Mouse (Mus musculus): ENCODE measurements around the gene Eps8.

Eps8 gene

DNA sequence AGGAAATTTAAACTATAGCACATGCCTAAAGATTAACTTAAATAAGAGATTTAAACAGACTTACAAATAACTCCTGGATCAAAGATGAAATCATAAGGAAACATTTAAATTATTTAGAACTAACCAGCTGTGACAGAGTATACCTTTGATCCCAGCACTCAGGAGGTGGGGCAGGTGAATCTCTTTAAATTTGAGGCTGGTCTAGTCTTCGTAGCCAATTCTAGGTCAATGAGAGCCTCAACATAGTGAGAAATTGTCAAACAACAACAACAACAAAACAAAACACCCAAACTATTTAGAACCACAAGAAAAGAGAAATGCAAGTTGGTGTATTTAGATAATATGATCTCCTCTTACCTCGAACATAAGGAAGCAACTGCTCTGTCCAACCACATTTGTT is at the start of gene Eps8:
TSS of gene Eps8 (minus strand) at position 101 of the 400 bp plus-strand sequence.
- no peak for ATAC-seq (ENCODE audit: insufficient number of reproducible peaks, low FRiP score, low TSS enrichment)

DNA sequence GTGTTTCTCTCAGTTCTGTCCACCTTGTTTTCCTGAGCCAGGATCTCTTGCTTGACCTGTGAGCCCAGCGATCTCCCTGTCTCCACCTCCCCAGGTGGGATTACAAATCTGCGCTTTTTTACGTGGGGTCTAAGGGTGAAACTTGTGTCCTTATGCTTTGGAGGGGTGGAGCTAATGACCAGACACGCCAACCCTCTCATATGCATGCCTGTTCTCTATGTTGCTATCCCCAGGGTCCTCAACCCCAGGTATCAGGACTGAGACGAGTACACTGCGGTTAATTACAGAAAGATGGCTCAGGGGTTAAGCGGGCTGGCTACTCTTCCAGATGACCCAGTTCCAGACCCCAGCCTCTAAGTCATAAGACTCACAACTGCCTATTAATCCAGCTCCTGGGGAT is 48.8 kb upstream of the Eps8 start:
- no peak for ATAC-seq (ENCODE audit: insufficient number of reproducible peaks, low FRiP score, low TSS enrichment)

DNA sequence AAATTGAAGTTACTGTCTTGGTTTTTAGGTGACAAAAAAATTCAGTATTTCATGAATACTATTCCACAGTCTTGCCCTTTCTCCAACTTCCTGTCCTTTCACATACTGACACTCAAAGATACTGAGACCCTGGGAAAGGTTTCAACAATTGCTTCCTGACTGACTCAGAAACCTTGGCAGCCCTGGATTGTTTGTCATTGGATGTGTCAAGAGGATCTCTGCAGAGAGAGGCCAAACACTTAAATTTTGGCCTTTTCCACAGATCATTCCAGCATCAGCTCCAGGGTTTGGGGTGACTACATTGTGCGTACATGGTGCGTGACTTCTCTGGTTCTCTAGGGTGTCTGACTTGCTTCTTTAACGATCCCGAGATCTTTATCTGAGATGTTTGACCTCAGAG is 48.2 kb upstream of the Eps8 start:
- no peak for ATAC-seq (ENCODE audit: insufficient number of reproducible peaks, low FRiP score, low TSS enrichment)

DNA sequence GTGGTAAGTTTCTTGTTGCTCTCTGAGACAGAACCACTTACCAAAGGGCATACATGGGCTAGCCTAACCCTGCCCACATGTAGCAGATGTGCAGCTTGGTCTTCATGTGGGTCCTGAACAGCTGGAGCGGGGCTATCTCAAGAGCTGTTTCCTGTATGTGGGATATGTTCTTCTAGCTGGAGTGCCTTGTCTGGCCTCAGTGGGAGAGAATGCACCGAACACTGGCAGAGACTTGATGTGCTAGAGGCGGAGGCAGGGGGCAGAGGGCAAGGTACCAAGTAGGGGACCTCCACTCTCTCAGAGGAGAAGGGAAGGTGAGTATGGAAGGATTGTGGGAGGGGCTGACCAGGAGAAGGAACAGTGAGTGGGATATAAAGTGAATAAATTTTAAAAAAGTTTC is 47.5 kb upstream of the Eps8 start:
- ATAC-seq (ENCODE audit: insufficient number of reproducible peaks, low FRiP score, low TSS enrichment), result no peak

DNA sequence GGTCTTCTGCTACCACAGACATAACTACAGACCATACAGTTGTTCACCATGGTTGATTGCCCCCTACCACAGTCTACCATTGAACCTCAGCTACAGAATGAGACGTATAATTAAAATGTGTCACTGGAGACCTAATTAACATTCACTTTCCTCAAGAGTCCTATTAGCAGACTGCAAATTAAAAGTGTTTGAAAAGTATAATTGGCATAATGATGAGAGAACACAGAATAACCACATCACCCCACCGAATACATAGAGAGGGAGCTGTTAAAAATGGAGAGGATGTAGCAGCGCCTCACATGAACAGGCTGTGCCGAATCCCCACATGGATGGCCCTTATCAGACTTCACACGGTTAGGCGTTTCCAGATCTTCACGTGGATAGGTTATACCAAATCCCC is 44.8 kb upstream of the Eps8 start:
- no peak for ATAC-seq (ENCODE audit: insufficient number of reproducible peaks, low FRiP score, low TSS enrichment)

DNA sequence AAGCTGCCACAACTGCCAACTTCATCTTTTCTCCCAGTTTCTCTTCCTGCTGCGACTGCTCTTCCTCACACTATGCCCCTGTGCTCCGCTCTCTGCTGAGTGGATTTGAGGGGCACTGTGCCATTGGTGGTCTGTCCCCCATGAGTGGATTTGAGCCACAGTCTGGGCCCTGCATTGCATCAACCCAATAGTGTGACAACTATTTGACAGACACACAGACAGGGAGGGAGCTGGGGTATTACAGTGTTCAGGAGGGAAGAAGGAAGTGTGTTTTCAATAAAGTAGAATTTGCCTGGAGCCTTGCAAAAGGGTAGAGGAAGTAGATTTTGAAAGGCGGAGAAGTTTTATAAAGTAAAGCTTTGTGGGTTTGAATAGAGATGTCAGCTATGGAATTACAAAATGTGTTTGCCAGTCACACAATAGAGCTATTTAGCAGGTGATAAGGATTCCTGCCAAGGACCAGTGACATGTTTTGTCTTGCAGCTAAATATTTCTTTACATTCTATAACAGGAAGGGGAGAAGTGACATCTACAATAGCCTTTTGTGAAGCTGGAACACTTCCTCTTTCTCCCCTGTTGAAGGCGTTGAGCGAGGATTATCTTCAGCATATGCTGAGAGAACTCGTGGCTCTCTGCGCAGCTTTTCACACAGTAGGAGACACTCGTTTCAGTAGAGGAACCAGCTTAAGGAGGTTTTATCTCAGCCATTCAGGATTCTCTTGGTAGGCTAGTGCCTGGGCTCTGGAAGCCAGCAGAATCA is 41.9 kb upstream of the Eps8 start:
- no peak for ATAC-seq (ENCODE audit: insufficient number of reproducible peaks, low FRiP score, low TSS enrichment)

DNA sequence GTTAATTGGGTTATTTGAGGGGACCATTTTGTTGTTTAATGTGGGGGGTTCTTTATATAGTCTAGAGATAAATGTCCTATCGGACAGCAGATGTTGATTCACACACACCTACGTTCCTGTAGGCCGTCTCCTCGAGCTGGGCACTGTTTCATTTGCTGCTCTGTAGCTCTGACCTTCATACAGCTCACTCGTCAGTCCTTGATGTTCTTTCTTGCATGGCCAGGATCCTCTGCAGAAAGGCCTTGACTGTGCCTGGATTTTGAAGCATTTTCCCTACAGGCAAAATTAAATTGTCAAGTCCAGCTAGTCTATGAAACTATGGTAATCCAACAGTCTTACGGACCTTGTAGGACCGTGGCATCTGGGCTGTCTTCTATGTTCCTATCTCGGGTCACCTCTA is 40.4 kb upstream of the Eps8 start:
- ATAC-seq (ENCODE audit: insufficient number of reproducible peaks, low FRiP score, low TSS enrichment), result no peak

DNA sequence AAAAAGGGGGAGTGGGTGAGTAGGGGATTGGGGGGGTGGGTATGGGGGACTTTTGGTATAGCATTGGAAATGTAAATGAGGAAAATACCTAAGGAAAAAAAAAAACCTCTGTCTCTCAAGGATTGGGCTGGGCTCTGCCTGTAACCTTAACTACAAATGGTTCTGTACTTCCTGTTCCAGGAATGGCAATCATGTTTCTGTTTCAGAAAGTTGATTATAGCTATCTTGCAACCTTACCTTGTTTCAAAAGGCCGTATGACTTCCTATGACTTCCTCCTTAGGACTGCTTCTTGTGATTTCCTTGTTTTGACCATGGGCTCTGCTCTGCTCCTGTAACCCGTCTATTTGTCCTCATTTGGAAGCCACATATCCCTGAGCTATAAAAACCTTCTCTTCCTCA is 39.6 kb upstream of the Eps8 start:
- ATAC-seq (ENCODE audit: insufficient number of reproducible peaks, low FRiP score, low TSS enrichment), result no peak

DNA sequence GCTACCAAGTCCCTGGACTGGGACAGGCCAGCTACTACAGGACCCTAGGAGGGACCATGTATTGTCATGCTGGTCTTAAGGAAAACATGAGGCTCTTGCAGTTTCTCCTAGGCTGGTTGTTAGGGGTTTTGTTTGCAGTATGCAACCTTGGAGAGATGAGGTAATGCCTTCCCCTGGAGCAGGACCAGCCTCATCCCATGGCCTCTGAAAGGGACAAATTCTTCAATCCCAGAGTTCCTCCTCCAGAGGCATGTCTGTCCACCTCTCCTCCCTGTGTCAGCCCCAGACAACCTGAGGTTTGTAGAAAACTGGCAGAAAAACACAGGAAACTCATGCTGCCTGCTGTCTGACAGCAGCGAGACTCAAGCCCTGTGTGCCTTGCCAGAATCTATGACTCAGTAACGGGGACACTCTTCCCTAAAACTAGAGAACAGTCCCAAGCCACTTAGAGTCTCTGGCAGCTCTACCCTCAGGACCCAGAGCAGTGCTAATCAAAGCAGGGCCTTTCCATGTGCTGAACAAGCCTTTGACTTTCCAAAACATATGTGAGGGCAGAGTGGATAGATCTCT is 36.0 kb upstream of the Eps8 start:
- ATAC-seq (ENCODE audit: insufficient number of reproducible peaks, low FRiP score, low TSS enrichment), result no peak

DNA sequence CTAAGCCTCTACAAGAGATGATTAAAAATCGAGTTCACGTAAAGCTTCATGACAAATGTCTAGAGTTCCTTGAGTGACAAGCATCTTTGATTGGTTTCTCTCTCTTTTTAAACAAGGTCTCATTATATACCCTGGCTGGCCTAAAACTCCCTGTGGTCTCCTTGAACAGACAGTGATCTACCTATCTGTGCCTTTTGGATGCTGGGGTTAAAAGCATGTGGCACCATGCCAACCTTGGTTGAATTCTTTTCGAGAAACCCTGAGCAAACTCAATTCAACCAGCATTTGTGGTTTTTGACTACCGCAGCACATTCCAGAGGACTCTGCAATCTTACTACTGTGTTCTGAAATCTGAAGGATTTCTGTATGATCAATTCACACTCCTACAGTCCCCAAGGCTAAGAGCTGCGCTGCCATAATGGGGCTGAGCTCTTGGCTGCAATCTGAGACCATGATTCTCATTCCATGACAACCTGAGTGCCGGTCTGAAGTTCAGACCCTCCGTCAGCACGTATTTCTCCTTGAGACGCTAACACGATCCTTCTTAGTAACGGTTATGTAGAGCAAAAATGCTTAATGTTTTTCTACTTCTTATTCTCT is 33.9 kb upstream of the Eps8 start:
- ATAC-seq (ENCODE audit: insufficient number of reproducible peaks, low FRiP score, low TSS enrichment), result no peak

DNA sequence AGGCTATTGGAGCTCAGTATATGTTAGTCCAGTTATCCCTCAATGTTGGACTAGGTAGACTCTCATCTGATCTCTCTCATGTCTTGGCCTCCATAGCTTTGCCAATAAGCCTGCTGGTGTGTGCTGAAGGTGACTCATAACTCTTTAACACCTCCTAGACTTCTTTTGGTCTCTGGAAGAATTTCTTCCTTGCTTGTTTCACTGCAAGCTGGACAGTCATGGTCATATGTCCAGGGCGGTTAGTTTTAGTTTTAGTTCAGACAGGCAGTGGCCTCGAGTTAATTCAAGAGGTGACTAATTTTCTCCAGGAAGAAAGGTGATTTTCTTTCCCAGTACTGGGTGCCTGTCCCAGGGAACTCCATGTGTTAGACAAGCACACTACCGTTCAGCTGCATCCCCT is 33.4 kb upstream of the Eps8 start:
- no peak for ATAC-seq (ENCODE audit: insufficient number of reproducible peaks, low FRiP score, low TSS enrichment)

DNA sequence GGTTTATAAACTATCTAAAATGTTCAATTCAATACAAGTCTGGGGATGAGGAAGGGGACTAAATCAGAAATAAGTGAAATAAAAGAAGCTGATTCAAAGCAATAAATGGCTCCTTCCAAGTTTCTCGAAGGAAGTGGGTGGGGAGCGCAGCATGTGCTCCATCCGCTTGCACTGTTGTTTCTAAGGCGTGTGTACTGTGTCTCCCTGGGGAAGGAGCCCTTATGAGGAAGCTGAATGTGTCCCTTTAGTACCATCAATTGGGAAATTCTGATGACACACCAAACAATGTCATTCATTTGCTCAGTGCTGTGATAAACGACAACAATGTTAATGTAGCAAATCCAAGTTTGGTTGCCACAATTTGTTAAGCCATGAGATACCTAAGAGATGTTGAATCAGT is 33.0 kb upstream of the Eps8 start:
- no peak for ATAC-seq (ENCODE audit: insufficient number of reproducible peaks, low FRiP score, low TSS enrichment)

DNA sequence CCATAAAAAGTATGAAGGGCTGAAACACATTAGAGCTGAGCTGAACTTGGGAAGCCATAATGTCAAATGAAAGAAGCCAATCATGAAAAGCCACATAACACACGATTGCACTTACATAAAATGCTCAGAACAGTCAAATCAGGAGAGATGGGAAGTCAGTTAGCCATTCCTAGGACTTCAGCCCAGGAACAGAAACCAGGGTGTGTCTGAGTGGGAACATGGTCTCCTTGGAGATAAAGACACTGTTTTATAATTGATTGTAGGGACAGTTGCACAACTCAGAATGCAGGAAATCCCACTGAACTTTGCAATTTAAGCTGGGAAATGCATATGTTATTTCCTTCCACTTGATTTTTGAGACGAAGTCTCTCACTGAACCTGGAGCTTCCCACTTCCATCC is 28.0 kb upstream of the Eps8 start:
- ATAC-seq (ENCODE audit: insufficient number of reproducible peaks, low FRiP score, low TSS enrichment), result no peak

DNA sequence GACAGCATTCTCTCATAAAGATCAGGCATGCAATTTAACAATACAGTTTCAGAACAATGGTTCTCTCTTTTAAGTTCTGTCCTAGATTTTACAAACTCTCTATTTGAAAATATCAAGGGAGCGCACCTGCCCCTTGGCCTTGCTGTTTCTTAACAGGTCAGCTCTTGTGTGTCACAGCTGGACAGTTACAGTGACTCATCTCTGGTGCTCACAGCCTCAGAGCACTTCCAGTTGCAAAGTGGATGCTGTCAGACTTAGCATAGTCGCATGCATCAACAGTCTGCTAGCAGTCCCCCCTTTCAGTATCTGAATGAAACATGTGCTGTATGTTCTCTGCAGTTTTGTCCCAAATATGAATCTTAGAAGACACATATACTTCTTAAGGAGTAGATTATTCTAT is 26.3 kb upstream of the Eps8 start:
- ATAC-seq (ENCODE audit: insufficient number of reproducible peaks, low FRiP score, low TSS enrichment), result no peak

DNA sequence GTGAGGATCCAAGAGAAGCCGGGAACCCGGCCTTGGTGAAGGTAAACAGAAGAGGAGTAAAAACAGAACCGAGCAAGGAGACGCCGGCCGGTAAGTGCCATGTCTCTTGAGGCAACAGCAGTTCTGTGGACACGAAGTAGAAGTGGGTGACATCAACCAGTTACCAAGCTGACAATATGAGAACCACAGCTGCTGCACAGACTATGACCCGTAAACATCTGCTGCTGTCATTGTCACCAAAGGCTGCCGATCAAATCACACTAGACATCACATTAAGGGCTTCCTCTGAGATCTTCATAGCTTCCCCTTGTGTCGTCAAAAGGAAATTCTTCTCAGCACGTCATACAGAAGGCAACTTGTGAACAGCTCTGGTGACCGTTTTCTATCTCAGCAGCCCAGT is 21.9 kb upstream of the Eps8 start:
- ATAC-seq (ENCODE audit: insufficient number of reproducible peaks, low FRiP score, low TSS enrichment), result no peak

DNA sequence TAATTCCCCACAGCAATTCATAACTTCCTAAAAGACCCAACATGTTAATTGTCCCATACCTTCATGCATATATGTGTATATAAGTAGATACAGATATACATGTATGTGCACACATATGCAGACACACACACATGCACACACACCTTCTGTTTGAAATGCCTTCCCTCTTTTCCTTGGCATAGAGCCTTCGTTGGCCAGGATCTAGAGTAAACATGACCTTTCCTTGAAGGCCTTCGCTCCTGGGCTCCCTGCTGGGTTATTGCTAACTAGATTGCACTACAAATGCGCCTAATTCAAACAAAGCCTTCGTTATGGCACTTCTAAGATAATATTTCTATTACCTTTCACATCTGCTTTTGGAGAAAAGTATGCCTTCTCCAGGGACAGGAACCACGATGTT is 20.9 kb upstream of the Eps8 start:
- ATAC-seq (ENCODE audit: insufficient number of reproducible peaks, low FRiP score, low TSS enrichment), result no peak

DNA sequence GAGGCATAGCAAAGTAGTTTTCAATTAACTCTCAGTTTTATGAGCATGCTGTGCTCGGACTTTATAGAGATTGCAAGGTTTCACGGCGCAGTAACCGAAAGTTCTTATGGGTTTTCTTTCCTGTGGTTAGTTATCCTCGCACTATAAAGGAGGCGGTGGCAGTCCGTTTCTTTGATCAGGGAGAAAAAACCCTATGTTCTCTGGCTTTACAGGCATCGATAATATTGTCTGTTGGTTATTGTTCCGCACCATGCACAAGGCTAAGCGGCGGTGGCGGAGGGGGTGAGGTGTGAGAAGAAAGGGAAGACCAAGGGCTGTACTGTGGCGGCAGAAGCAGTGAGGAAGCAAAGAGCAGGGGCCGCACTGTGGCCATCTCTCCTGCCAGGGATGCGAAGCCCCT is 18.6 kb upstream of the Eps8 start:
- no peak for ATAC-seq (ENCODE audit: insufficient number of reproducible peaks, low FRiP score, low TSS enrichment)

DNA sequence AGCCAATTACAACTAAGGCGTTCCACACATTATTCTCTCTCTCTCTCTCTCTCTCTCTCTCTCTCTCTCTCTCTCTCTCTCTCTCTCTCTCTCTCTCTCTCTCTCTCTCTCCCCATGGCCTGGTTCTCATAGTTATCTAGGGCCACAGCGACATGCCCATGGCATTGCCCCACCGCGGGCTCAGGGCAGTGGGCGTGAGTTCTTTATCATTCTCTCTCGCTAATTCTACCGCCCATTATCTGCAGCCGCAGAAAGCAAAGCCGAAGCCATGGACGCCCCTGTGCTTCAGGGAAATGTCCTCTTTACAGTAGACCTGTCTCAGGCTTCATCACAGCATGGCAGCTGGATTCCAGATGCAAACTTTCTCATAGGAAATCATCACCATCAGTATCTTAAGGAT is 16.9 kb upstream of the Eps8 start:
- ATAC-seq (ENCODE audit: insufficient number of reproducible peaks, low FRiP score, low TSS enrichment), result no peak

DNA sequence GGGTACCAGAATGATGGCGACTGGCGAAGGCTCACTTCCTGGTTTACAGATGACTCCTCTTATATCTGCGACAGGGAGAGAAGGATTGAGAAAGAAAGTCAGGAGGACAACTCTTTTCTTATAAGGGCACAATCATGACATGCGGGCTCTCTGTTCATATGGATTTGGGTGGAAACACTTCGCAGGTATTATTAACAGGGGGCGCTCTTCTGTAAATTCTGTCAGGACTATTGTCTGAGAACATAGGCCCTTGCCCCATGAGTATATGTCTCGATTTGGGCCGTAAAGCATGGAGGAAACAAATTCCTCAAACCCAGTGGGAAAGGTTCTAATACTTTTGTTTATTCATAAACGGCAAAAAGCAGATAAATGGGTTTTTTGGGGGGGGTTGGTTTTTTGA is 16.1 kb upstream of the Eps8 start:
- ATAC-seq (ENCODE audit: insufficient number of reproducible peaks, low FRiP score, low TSS enrichment), result no peak

DNA sequence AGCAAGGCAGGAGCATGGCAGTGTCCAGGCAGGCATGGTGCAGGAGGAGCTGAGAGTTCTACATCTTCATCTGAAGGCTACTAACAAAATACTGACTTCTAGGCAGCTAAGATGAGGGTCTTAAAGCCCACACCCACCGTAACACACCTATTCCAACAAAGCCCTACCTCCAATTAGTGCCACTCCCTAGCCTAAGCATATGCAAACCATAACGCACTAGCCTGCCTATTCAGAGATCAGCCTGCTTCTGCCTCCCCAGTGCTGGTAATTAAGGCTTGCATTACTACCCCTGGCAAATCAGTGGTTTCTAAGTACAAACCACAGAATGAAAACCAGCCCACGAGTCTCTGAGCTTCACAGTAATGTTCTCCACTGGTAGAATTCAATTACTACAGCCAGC is 15.2 kb upstream of the Eps8 start:
- ATAC-seq (ENCODE audit: insufficient number of reproducible peaks, low FRiP score, low TSS enrichment), result no peak

DNA sequence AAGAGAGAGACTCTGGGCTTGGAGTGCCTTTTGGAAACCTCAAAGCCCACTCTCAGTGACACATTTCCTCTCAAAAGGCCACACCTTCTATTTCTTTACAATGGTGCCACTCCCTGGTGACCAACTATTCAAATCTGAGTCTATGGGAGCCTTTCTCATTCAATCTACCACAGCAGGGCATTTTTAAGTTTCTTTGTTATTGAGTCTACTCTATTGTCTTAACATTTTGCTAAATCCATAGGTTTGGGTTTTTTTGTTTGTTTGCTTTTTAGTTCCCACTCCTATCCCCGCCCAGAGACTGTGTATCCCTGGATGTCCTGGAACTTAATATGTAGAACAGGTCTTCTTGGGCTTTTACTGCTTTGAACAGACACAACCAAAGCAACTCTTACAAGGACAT is 14.8 kb upstream of the Eps8 start:
- ATAC-seq (ENCODE audit: insufficient number of reproducible peaks, low FRiP score, low TSS enrichment), result no peak

DNA sequence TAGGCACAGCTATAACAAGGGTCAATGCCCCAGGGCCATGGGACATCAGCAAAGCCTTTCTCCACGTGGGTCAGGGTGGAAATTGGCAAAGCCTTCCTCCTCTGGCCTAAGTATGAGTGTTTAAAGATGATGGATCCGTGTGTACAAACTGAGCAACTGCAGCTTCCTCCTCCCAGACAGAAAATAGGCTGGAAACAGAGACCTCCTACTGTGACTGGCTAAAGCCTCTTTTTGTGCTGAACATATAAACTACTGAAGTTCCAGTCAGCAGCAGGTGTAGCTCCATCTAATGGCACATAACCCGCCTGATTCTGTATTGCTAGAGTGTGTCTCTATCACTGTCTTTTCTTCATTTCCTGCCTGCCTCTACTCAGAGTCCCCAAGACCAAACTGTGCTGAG is 13.7 kb upstream of the Eps8 start:
- ATAC-seq (ENCODE audit: insufficient number of reproducible peaks, low FRiP score, low TSS enrichment), result no peak
